Mouse (Mus musculus) macrophage (primary cell): ENCODE data around the gene Hist1h4a. TPM values are rescaled to one million over a fixed set of nuclear protein-coding genes. Genes with fewer than 3 reads are reported as not detected.
"Not testable (repeated sequence)": the region's sequence is repeated elsewhere in the genome, so short reads cannot be mapped to it uniquely, and the experiment has no call there.

Source experiments
- H3K27ac ChIP-seq: fragments of 350-480 bp; formaldehyde crosslinking; 2 replicates; pipeline ENCODE4 v1.9.0; 2021
- H3K36me3 ChIP-seq: fragments of 350-480 bp; formaldehyde crosslinking; 2 replicates; pipeline ENCODE4 v1.9.0; 2021; ENCODE audit errors: inconsistent target
- H3K4me3 ChIP-seq: fragments of 350-480 bp; formaldehyde crosslinking; 2 replicates; pipeline ENCODE4 v1.9.0; 2021; ENCODE audit errors: inconsistent target
- H3K79me2 ChIP-seq: fragments of 350-480 bp; formaldehyde crosslinking; 2 replicates; pipeline ENCODE4 v1.9.0; 2021; ENCODE audit errors: inconsistent target
- WGBS: methylation state at CpG from one replicate; pipeline ENCODE4 v1.1.7; 2026; ENCODE audit warnings: inconsistent platforms; ENCODE audit not compliant: missing documents; 5-methylcytosine and 5-hydroxymethylcytosine counted together
- polyA plus RNA-seq: library from polyadenylated mRNA; stranded (reverse); fragments of 250-400 nt; gene quantifications from 3 replicates; pipeline ENCODE4 v1.2.4, GENCODE M21; 2018; ENCODE audit warnings: inconsistent platforms
- total RNA-seq, 78 experiments: library from RNA; depleted of rRNA; stranded (reverse); fragments of 250-400 nt; gene quantifications; 1 replicate in 9 of 78; 2 replicates in 24 of 78; 3 replicates in 43 of 78; 4 replicates in 2 of 78; pipeline ENCODE4 v1.2.4; 2018; ENCODE audit warnings: inconsistent platforms in 56 of 78

The Hist1h4a gene
- total RNA-seq (2018; cell fraction: chromatin; rRNA removed): 10 to 100 TPM in 1 of 26 experiments, 1 to 10 TPM in 13, not detected in 12; 1.7 to 19.1 (median 4.2) TPM
- 10 to 100 TPM in 19 of 26 experiments, 1 to 10 TPM in 7; 5.3 to 39.2 (median 14.2) TPM for total RNA-seq (2018; cell fraction: cytosol; rRNA removed)
- total RNA-seq (2018; cell fraction: nucleus; rRNA removed): 10 to 100 TPM in 3 of 26 experiments, 1 to 10 TPM in 17, not detected in 6; 1.7 to 19.3 (median 5.2) TPM
- not detected in 3 replicates for polyA plus RNA-seq

DNA sequence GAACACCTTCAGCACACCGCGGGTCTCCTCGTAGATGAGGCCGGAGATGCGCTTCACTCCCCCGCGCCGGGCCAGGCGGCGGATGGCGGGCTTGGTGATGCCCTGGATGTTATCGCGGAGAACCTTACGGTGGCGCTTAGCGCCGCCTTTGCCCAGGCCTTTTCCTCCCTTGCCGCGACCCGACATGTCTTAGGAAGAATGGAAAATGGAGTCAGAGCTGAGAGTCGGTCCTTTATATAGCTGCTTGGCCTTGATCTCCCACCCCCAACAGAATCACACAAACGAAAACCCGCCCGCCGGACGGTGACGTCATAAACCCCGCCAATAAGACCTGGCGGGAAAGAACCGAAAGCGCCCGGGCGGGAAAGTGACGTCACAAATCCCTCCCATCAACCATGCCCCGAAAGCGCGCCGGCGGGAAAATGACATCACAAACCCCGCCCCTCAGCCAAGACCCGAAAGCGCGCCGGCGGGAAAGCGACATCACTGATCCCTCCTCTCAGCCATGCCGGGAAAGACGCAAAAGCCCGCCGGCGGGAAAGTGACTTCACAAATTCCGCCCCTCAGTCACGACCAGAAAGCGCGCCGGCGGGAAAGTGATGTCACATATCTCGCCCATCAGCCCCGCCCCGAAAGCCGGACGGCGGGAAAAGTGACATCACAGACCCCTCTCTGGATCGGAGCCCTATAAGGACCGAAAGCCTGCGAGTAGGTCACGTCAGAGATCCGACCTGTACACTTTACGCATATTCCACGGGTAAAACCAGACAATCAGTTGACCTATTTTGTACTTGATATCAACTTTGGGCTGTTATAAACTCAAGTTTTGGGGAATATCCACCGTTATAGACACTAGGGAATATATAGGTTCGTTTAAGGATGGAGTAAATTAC is at the start of gene Hist1h4a:
Gene Hist1h4a, minus strand, starts transcription at position 259 of the 893 bp plus-strand sequence.
- Histone ChIP-seq H3K79me2 (no peaks in the 10 kb centered on the region), H3K36me3 (no peaks in the 10 kb centered on the region), H3K4me3 (peak within 1 kb of the TSS; percentile 31), H3K27ac (peak within 1 kb of the TSS; percentile 62)
- under 1% methylated on average over 54 of the region's 72 CpGs for WGBS

DNA sequence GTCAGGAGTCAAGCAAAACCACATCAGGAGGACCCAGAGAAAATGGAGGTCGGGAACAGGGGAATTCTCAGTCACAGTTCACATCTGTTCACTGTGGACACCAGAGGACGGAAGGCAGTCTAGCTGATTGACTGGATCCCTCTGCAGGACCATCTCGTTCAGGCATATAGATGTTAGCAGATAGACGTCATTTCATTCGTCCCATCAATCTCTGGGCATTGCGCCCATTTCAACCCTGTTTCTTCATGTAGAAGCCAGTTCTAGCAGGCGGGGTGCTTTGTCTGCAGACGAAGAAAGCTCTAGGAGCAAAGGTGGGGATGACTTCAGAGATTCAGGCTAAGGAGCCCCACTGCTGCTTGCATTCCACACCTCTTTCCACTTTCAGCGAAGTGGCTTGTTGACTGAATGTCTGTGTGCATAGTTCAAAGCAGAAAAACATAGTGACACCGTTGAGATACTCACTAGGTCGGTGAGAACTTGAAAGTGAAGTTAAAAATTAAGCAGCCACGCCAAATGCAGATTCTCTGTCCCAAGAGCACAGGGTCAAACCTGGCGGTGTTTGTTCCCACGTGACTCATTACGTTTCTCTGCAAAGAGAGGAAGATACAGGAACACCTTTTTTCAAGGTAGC is 45.5 kb upstream of the Hist1h4a start, which contains the start of gene Slc17a2:
Gene Slc17a2, plus strand, starts transcription at position 572 of the 631 bp plus-strand sequence.
- Histone ChIP-seq H3K36me3 (no peaks in the 10 kb centered on the region), H3K27ac (no peak within 1 kb of the TSS), H3K79me2 (no peaks in the 10 kb centered on the region), H3K4me3 (no peak within 1 kb of the TSS)
- WGBS: 95% methylated on average over 15 of the region's 15 CpGs

DNA sequence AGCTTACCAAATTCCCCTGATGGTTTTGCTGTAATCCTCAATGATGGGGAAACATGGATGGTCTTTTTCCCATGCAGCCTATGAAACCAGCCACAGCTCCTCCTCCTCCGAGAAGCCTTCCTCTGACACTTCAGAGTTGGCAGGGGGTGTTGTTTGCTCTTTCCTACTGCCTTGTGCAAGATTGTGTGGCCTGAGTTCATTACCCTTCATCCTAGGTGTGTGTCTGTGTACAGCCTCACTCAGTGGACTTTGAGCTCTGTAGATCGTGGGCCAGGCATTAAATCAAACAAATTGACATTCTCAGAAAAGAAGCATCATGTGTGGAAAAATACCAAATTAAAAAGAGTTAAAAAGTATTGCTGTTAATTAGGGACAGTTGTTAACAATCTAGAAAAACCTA is 43.5 kb upstream of the Hist1h4a start:
- WGBS: 88% methylated on average over 2 of the region's 2 CpGs
- Histone ChIP-seq H3K27ac (no peak overlapping the region), H3K4me3 (no peak overlapping the region), H3K79me2 (no peaks in the 10 kb centered on the region), H3K36me3 (no peaks in the 10 kb centered on the region)

DNA sequence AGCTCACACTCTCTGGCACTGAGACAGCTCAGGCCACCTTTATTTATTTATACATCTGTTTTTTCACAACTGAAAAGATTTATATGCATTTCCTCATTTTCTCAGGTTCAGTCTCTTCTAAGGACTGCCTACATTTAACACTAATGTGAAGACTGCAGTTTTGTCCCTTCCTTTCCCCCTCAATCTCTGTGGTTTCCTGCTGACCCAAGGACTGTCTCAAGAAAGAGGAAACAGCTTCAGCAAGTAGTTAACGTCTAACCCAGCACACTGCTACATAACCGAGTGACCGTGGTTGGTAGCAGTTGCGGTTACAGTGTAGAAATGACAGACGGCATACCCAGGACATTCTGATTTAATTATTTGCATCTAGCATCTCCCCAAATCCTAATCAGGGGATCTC is 38.4 kb upstream of the Hist1h4a start:
- Histone ChIP-seq H3K27ac (peak overlapping the region; percentile 5; the same call in 1 of the 2 replicates), H3K4me3 (no peak overlapping the region), H3K36me3 (no peaks in the 10 kb centered on the region), H3K79me2 (no peaks in the 10 kb centered on the region)
- under 1% methylated on average over 5 of the region's 5 CpGs for WGBS

DNA sequence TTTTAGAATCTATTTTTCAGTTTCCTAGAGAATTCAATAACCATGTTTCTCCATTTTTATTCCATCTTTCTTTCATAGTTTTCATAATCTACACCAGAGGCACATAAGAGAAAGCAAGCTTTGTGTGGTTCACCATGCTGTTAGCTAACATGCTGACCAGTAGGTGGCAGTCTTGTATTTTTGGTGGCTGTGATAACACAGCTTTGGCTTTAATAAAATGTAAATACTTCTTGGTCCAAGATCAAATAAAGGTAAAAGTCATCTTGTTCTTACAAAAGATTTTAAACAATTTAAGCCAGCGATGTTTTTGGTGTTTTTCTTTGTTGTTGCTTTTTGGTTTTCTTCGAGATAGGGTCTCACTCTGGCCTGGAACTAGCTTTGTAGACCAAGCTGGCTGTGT is 31.5 kb upstream of the Hist1h4a start:
- H3K79me2 ChIP-seq: no peaks in the 10 kb centered on the region
- 43% methylated on average over 2 of the region's 2 CpGs for WGBS
- H3K36me3 ChIP-seq: no peaks in the 10 kb centered on the region

DNA sequence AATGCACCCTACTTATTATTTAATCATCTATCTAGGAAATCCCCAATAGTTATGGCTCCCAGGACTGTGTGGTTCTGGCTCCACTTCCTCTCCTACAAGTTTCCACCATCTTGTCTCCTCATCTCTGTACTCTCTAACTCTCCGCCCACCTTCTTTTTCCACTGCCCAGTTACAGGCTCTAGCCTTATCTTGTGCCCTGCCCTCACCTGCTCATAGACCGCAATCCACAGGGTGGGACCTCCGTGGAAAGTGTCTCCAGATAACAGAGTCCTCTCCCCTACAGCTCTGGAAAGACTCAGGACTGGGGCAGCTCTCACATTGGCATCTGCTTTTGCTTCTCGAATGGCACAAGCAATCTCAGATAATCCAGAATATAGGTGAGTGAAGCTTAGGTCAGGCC is 18.0 kb upstream of the Hist1h4a start:
- no peaks in the 10 kb centered on the region for H3K79me2 ChIP-seq
- no peak overlapping the region for H3K4me3 ChIP-seq
- WGBS: 96% methylated on average over 4 of the region's 4 CpGs
- no peak overlapping the region for H3K27ac ChIP-seq
- no peaks in the 10 kb centered on the region for H3K36me3 ChIP-seq

More for the DNA sequence above, 31.5 kb upstream of the Hist1h4a start:
- Histone ChIP-seq H3K27ac (no peak overlapping the region), H3K4me3 (no peak overlapping the region)

DNA sequence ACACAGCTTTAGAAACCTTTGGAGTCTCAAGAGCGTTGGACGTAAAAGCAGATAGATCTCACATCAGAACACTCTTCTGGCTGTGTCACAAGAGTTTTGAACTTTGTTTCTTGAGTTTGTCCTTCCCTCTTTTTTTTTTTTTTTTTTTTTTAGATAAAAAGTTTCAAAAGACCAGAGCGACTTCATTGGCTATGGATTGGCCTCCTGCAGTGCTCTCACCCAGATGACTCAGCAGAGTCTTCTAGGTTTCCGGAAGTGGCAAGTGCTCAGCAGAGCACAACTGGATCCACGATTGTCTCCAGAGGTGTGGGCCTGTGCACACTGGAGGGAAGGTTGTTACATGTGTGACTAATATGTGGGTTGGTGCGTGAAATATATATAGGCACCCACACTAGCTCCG is 17.3 kb upstream of the Hist1h4a start:
- Histone ChIP-seq H3K4me3 (no peak overlapping the region), H3K36me3 (no peaks in the 10 kb centered on the region), H3K27ac (no peak overlapping the region), H3K79me2 (no peaks in the 10 kb centered on the region)
- WGBS: 69% methylated on average over 7 of the region's 7 CpGs

DNA sequence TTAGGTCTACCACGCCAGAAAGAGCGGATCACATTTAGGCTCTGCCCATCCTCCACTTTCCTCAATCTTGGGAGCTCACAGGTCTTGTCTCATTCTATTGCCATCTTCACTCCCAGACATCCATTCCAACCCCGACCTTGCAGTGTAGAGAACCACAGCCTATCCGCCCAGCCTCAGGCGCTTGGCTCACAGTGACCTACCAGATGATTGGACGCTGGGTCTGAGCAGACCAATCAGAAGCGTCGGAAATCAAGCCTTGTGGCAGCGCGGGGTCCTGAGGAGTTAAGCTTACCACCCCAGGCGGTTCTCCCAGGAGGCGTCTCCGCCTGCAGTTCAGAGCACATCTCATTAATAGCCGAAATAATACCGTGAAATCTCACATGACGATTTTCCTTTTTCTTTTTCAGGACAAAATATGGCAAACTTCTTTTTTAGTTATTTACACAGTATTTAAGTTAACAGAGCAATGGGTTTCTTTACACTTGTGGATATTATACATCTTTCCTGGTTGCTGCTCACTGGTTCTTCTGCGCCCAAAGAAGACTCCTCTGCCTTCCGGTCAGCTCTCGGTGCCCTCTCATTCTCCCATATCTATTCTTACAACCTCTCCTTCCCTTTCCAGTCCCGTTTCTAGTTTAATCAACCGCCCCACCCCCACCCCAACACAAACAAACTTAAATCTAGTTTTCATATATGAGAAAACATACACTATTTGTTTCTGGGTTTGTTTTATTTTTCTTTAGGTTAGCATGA is 11.7 kb upstream of the Hist1h4a start:
- Histone ChIP-seq H3K79me2 (no peaks in the 10 kb centered on the region), H3K27ac (no peak overlapping the region), H3K36me3 (no peaks in the 10 kb centered on the region), H3K4me3 (no peak overlapping the region)
- WGBS: 57% methylated on average over 21 of the region's 21 CpGs

DNA sequence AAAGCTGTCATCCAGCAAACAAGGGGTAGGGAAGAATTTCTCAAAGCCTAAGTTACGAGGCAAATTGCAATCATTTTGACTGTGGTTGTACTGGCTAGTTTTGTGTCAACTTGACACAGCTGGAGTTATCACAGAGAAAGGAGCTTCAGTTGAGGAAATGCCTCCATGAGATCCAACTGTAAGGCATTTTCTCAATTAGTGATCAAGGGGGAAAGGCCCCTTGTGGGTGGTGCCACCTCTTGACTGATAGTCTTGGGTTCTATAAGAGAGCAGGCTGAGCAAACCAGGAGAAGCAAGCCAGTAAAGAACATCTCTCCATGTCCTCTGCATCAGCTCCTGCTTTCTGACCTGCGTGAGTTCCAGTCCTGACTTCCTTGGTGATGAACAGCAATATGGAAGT is 8.6 kb upstream of the Hist1h4a start, which contains the start of gene Trim38:
Gene Trim38, plus strand, starts transcription at position 301 of the 400 bp plus-strand sequence.
- H3K36me3 ChIP-seq, H3K79me2 ChIP-seq, H3K27ac ChIP-seq, H3K4me3 ChIP-seq: not testable (repeated sequence)
- WGBS: 81% methylated on average over 2 of the region's 2 CpGs

DNA sequence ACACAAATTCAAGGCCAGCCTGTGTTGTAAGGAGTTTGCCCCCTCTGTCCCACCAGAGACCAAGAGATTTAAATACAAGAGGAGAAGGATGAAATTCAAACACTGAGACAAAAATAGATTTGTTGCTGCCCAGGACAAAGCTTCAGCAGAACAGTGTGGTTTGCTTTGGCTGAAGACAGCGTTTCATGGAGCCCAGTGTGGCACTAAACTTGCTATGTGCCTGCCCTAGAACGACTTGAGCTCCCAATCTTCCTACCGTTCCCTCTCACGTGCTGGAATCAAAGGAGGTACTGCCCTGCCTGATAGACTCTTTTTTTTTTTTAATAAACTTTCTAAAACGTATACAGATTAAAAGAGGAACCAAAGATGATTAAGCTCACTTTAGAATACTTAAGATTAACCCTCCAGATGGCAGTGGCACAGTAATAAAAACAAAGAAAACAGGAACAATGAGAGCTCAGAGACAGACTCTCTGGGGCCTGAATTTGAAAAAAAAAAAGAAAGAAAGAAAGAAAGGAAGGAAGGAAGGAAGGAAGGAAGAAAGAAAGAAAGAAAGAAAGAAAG is 7.9 kb upstream of the Hist1h4a start:
- WGBS: 5% methylated on average over 5 of the region's 5 CpGs
- no peaks in the 10 kb centered on the region for H3K79me2 ChIP-seq
- no peak overlapping the region for H3K4me3 ChIP-seq

DNA sequence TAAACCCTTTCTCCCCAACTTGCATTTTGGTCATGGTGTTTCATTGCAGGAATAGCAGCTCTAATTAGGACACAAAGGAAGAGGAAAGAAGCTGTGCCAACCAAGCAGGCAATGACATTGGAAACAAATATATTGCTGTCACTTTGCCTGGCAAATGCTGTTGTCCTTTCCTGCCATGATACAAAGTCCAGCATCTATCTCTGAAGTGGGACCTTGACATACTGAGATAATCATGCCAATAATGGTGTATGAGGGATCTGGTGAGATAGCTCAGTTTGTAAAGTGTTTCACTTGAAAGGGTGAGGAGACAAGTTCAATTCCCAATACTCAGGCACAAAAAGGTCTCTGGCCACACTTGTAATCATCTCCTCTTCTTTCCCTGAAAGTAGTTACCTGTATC is 5.7 kb upstream of the Hist1h4a start:
- Histone ChIP-seq H3K27ac (no peak overlapping the region), H3K4me3 (no peak overlapping the region), H3K79me2 (no peaks in the 10 kb centered on the region), H3K36me3 (no peaks in the 10 kb centered on the region)

More for the DNA sequence above, 7.9 kb upstream of the Hist1h4a start:
- Histone ChIP-seq H3K27ac (no peak overlapping the region), H3K36me3 (no peaks in the 10 kb centered on the region)

DNA sequence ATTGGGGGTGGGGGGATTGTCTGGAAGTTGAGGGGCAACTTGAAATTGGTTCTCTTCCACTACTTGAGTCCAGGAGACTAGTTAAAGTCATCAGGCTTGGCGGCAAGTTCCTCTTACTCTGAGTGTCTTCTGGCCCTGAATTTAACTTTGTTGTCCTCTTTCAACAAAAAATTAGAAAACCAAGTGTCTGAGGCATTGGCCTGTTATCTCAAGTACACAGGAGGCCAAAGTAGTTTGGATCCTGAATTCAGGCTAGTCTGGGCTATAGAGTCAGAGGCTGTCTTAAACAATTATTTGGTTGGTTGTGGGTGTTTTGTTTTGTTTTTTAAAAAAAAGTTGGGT is 4.1 kb upstream of the Hist1h4a start:
- Histone ChIP-seq H3K36me3 (no peaks in the 10 kb centered on the region), H3K27ac (no peak overlapping the region), H3K4me3 (no peak overlapping the region), H3K79me2 (no peaks in the 10 kb centered on the region)
- WGBS: 55% methylated on average over 1 of the region's 1 CpGs

DNA sequence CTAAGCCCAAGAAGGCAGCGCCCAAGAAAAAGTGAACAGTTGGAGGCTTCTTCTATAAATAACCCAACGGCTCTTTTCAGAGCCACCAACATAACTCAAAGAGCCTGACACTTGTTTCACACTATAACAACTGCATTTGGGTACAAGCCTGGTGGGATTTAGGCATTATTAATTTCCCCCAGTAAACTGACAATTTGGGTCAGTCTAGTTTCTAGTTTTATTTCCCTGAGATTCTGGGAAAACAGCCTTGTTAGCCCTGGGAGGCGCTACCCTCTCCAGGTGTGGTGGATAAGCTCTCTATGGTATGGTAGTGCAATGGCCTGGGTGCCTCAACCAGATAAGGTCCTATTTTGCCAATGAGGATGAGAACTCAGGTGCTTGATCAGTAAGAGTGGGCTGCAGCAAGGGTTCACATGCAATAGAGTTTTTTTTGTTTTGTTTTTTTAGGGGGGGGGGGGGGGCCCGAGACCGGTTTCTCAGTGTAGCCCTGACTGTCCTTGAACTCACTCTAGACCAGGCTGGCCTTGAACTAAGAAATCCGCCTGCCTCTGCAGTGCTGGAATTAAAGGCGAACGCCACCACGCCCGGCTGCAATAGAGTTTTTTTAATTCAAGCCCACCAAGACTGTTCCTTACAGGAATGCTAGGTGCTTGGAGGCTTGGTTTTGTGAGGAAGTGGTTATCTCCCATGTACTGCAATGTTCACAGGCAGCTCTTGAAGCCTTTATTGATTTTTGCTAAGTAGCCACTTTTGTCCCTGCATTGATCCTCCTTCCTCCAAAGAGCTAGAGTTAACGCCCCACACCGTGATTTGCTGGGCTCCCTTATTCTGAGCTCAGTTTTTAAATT is 3.5 kb upstream of the Hist1h4a start:
- H3K36me3 ChIP-seq: no peaks in the 10 kb centered on the region
- peak overlapping the region; percentile 70 for H3K27ac ChIP-seq
- no peaks in the 10 kb centered on the region for H3K79me2 ChIP-seq
- peak overlapping the region; percentile 32 for H3K4me3 ChIP-seq
- WGBS: 64% methylated on average over 12 of the region's 12 CpGs
